Mouse (Mus musculus): Measurements from ENCODE around the gene Dhx58.
A peak's percentile ranks its signal among the peaks of the same experiment; 100 is the strongest.

Gene Dhx58

DNA sequence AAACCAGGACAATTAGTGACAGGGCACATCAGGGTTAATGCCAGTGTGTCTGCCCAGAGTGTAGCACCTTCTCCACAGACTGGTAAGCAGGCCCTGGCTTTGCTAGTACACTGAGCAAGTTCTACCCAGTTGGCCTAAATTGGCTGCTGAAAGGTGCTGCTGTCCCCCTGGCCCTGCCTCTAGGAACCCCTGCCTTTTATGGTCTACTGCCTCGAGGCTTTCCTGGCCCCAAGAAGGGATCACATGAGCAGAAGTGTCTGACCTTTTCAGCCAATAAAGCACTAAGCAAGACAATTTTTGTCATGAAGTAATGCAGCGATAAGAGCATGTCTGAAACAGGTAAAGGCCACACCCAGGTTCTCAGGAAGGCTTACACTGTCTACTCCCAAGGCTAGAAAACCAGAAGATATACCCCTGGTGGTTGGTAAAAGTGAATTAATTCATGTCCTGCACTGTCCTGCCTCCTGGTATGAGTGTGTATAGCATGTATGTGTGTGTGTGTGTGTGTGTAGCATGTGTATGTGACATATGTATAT lies 18.5 kb upstream of the Dhx58 start:
- no peak for DNase-seq (ENCODE audit: low read depth, low spot score)

DNA sequence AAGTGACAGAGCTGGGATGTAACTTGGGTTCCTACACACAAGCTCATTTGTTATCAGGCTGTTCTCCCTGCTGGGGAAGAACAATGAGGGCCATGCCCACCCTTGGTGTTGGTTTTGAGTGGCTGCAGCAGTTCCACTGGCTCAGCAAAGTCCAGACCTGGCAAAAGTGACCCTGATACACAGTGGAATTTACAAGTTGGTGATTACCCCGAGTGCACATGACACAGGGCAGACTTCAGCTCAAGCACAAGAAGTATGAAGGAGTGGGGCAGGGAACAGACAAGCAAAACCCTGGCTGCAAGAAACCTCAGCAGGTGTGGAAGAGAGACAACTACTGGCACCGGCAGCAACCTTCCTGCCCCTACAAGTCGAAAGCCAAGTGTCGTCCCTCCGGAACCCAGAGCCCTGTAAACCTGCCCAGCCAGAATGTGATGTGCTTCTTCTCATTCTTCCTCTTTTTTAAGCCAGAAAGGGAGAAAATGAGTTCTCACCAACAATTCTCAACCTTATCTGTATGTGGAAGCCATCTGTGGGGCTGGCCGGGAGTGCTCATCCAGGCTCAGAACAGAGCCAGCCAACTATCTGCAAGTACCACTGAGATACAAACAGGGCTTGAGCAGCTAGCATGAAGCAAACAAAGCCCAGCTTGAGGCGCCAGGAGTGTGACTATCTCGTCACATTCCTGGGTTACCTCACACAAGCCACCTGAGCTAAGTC lies 17.9 kb upstream of the Dhx58 start:
- no peak for DNase-seq (ENCODE audit: low read depth, low spot score)

DNA sequence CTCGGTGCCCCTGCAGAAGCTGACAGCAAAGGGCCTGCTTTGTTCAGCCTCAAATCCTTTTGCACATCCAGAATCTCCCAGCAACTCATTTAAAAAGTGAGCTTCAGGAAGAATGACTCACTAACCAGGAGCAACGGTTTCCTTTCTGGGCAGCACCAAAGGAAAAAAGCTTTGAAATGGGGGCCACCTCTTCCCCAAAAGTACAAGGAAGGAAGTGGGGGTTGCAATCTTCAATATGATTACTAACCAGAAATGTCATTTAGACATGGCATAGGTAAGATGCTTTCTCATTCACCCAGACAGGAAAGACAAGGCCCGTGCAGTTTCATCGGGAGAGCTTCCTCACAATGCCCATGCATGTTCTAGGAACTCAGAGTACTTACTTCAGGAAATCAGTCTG lies 17.2 kb upstream of the Dhx58 start:
- DNase-seq (ENCODE audit: low read depth, low spot score), result no peak

DNA sequence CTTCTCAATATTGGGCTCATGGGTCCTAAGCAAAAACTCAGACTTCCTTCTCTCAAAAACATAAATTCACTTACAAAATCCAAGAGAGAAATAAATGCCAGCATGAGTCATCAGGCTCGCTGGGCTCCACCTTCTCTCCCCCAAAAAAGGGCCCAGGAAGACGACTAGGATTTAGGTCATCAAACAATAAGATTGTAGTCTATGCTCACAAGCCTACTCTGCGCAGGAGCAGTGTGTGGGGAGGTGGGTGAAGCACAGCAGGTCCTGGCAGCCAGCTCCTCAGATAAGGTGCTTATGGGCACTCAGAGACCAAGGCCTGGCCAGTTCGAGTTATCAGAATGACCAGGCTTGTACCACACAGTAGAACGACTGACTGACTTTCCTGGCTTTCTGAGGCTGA lies 16.3 kb upstream of the Dhx58 start:
- DNase-seq (ENCODE audit: low read depth, low spot score), result no peak

DNA sequence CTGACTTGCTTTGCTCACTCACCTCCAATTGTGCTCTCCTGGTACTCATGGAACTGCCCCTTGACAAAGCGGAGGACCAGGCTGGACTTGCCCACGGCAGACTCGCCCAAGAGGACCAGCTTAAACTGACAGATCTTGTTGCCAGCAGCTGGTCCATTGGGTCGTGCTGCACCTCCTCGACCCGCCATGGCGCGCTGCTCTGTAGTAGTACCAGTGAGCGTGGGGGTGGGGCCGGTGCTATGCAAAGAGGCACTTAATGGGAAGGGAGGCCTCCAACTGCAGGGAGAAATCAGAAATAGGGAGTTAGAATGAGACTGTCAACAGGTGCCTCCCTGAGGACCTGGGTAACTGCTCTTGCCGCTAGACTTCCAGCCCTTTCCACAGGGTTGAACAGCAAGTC lies 15.8 kb upstream of the Dhx58 start:
- DNase-seq (ENCODE audit: low read depth, low spot score), result no peak

DNA sequence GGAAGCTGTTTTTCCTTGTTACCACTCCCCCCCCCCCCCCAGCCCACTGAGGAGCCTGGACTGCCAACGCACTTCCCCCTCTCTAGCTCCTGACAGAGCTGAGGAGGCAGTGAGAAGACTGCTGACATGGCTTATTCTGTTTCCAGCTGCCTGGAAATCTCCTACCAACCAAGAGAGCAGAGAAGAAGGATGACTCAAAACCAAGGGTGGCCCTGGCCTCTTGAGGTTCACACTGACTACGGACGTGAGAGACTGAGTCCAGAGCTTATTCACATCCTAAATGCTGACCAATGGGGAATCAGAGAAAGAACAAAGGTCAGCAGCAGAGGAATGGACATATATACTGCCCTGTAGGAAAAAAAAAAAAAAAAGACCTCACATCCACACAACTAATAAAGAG lies 15.2 kb upstream of the Dhx58 start:
- no peak for DNase-seq (ENCODE audit: low read depth, low spot score)

DNA sequence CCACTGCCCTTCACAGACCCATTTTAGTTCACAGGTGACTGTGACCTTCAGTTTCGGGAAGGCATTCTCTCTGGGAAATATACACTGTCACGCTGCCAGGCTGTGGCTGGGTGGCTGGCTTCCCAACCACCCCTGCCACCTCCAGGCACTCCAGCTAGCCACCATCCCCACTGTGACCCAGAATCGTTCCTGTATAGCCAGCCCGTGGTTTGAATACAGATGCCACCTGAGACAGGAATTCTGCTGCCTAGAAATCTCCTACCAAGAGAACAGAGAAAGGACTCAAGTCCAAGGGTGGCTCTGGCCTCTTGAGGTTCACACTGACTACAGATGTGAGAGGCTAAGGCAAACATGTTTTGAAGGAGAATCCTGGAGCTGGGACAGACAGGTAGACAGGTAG lies 14.8 kb upstream of the Dhx58 start:
- no peak for DNase-seq (ENCODE audit: low read depth, low spot score)

DNA sequence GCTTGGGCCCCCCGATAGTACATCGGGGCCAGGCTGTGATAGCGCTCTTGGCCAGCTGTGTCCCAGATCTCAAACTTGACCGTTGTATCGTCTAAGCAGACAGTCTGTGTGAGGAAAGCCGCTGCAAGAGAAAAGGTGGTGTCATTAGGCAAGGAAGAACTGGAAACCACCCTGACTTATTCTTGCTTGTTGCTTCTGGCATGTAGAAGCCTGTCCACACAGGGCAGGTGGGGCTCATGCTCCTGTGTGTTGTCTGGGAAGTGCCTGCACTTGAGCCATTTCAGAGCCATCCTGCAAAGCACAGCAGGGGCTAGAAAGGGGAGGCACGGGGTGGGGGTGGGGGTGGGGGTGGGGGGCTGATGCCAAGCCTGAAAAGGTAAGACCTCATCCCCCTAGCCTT lies 14.4 kb upstream of the Dhx58 start:
- no peak for DNase-seq (ENCODE audit: low read depth, low spot score)

DNA sequence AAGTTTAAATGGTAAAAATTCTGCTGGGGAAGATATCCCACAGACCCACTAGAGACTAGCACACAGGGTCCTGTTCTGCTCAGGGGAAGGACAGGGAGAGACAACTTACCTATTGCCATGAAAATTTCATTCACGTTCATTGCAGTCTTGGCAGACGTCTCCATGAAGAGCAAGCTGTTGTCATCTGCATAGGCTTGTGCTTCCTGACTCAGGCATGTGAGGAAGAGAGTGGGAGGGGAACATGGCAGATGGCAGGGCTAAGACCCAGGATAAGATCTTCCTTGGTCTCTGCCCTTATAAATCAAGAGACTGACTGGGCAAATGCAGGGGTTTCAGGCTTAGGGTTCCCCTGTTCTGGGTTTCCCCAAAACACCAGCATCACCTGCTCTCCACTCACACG lies 12.6 kb upstream of the Dhx58 start:
- DNase-seq (ENCODE audit: low read depth, low spot score), result no peak

DNA sequence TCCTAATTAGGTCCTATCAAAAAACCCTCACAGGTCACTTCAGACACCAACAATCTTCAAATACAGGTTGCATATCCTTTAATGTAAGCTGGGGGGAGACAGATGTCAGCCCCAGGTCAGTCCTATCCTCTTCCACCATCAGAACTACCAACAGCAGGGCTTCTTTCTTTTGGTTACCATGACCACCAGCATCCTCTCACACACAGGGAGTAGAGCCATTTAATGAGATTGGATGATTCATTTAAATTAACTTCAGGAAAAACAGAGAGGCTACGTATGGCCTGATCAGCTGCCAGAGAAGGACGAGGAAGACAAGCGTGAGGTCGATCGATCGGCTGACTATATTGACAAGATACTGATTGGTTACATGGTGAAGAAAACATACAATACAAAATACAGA lies 10.9 kb upstream of the Dhx58 start:
- DNase-seq (ENCODE audit: low read depth, low spot score), result no peak

DNA sequence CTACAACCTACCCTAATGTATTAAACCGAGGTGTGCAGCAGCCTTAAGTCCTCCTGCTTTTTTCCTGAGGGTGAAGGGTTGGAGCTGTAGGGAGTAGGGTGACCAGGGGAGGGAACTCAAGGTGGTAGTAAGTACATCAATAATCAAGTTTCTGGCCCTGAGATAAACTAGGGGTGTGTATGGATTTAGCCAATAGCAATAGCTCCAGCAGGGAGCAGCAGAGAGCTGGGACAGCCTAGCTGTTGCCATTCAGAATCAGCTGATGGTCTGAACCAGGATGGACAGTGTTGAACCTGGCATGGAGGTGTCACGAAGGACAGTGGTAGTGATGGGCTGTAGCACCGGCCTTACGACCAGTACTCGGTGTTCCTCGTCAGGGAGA lies 10.5 kb upstream of the Dhx58 start:
- peak; percentile 82 for DNase-seq (ENCODE audit: low read depth, low spot score)

DNA sequence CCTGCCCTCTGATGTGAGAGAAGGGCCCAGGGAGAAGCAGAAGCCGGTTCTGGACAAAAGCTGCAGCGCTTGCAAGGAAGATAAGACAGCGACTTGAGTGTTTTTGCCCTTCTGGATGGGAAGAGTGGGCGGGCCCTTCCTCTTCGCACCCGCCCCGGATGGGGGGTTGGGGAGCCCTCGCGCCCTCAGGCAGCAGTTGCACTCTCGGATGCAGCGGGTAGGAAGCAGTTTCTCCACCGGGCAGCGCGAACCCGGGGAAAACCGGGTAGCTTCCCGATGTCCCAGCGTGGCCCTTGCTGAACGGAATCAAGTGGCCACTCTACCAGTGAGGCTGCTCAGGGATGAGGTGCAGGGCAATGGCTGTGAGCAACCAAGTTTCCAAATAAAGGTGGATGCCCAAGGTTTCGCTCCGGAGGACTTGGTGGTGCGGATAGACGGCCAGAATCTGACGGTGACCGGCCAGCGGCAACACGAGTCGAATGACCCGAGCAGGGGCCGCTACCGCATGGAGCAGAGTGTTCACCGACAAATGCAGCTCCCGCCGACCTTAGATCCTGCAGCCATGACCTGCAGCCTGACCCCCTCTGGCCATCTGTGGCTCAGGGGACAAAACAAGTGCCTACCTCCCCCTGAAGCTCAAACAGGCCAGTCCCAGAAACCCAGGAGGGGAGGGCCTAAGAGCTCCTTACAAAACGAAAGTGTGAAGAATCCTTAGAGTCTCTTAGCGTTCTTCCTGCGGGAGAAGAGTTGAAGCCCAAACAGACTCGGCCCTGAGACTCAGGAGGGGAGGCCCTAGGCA lies 9.9 kb upstream of the Dhx58 start, which contains the start of gene Hspb9:
TSS of gene Hspb9 (plus strand) at position 116 of the 799 bp plus-strand sequence.
- peak; percentile 58 for DNase-seq (ENCODE audit: low read depth, low spot score)

DNA sequence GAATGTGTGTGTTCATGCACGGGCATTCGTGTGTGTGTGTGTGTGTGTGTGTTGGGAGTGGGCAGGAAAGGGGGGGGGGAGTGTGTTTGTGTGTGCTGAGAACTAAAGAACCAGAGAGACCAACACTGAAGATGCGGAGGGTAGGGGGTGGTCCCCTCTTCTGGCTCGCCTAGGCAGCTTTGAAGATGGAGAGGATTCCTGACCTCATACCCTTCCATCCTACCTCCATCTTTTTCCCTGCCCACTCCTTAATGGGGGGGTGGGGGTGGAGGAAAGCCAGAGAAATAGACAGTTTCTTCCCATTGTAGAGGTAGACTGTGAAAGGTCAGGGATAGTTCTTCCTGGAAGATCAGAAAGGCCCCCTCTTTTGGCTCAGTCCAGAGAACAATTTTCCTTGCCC lies 9.1 kb upstream of the Dhx58 start:
- DNase-seq (ENCODE audit: low read depth, low spot score), result no peak

DNA sequence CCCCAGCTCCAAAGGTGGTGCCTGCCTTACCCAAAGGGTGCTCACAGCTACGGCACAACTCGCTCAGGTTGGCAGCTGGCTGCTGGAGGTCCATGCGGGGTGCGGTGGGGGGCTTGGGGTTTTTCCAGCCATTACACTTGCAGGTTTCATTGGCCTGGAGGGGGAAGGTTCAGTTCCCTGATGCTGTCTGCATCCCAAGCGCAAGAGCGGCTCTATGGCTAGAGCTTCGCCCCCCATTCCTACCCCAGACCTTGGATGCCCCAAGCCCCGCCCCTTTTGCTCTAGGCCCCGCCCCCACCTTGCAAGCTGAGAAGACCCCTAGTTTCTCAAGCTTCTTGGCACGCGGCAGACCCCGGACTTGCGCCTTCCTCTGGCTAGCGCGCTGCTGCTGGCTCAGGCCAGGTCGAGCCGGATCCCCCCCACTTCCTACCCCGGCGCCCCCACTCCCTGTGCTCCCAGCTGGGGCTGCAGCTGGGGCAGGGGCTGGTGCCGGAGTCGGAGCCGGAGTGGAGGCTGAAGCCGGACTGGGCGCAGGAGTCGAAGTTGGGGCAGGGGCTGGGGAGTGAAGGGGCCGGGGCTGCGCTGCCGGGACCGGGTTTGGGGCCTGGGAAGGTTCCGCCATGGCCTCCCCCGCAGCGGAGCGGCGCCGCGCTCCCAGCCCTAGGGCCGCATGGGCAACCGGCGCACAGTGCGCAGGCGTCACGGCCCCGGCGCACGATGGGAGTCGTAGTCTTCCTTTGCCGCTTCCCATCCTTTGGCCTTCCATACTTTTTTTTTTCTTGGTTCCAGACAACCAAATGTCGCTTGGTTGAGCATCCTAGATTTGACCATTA lies 7.9 kb upstream of the Dhx58 start, which contains the start of gene Kat2a:
TSS of gene Kat2a (minus strand) at position 683 of the 833 bp plus-strand sequence.
- peak; percentile 88 for DNase-seq (ENCODE audit: low read depth, low spot score)

DNA sequence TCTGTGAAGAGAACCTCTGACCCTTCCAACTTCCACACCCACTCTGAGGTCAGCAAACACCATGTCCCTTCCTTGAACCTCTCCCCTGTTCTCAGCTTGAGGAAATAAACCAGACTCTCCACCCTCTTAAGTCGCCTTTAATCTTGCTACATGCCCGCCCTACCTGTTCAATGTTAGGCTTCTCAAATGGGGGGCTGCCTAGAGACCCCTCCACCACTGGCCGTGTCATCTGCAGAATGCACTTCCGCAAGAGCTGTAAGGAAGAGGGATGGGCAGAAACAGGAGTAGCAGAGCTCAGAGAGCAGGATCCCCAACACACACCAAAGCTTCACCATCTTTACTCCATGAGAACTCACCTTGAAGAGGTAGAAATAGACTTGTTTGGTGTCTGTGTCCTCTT lies 6.9 kb upstream of the Dhx58 start:
- DNase-seq (ENCODE audit: low read depth, low spot score), result no peak

DNA sequence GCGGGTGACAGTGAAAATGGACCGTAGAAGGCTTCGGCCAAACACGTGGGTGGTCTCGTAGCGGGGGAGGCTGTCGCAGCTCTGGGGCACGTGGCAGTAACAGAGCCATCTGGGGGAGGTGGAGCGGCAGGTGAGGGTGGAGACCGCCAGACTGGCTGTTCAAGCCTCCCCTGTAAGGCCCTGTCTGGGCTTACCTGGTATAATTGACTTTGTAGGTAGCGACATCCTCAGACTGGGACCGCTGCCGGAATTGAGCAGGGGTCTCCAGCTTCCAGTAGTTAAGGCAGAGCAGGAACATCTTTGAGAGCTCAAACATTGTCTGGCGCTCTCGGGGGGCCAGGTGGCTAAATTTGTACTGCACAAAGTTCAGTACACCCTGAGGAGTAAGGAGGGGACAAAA lies 6.5 kb upstream of the Dhx58 start:
- no peak for DNase-seq (ENCODE audit: low read depth, low spot score)

DNA sequence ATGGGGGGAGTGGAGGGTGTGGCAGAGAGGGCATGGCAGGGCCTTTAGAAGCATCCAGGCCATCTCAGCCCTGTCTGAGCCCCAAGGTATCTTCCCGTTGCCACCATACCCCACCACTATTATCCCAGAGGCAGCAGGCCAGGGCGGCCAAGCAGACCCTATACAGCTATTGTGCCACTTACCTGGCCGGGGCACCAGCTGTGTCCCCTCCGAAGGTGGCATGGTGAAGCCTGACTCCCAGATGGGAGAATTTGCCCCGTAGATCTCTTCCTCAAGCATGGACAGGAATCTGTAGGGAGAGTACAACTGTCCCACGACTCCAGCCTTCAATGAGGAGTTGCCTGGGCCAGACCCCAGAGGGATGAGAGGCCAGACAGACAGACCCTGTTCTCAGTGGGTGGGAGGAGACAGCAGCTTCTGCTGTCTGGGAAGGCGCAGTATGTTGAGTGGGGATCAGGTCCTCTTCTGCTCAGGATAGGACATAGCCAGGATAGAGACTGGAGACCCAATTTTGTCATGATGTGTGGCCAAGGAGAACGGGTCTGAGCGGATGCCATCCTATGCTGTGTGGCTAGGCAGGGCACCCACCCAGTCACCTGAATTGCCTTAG lies 5.2 kb upstream of the Dhx58 start:
- no peak for DNase-seq (ENCODE audit: low read depth, low spot score)

DNA sequence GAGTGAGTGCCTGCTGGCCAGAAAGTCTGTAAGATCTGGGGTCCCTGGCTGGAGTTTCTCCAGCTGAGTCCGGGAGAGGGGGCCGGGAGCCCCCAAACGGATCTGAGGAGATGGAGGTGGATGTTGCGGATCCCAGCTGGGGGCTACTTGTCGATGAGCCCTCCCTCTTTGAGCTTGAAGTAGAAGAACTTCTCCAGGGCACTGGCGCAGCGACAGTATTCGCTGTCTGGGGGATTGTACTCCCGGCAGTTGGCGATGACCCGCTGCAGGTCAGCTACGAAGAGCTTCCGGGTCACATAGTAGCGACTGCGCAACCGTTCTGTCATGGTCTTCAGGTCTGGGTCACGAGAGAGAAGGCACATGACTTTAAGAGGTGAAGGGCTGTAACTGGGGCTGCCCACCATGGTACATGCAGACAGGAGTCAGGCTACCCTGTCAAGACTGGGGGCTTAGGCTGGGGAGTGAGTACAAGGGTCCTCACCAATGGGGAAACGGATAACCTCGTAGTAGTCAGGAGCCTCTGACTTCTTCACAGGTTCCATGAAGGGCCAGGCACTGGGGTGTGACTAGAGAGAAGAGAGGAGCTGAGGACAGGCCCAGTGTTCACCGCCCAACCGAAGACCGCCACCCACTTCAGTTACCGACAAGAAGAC lies 1.1 kb upstream of the Dhx58 start:
- DNase-seq (ENCODE audit: low read depth, low spot score), result no peak

DNA sequence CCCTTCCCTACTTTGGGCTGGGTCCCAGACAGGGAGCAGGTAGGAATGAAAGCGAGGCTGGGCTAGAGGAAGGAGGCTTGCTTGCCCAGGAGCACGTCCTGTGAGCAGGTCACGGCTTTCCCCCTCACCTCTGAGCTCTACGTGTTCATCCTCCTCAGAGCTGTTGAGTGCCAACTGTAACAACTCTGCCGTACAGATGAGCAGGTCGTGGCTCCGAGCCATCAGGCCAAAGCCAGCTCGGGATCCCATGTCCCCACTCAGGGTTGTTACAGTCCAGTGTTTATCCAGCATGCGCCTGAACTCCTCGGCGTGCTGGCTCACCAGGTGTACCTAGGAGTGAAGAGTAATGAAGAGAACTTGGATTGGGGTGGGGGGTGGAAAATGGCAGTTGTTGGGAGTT lies 705 bp downstream of the Dhx58 start:
- DNase-seq (ENCODE audit: low read depth, low spot score), result no peak

DNA sequence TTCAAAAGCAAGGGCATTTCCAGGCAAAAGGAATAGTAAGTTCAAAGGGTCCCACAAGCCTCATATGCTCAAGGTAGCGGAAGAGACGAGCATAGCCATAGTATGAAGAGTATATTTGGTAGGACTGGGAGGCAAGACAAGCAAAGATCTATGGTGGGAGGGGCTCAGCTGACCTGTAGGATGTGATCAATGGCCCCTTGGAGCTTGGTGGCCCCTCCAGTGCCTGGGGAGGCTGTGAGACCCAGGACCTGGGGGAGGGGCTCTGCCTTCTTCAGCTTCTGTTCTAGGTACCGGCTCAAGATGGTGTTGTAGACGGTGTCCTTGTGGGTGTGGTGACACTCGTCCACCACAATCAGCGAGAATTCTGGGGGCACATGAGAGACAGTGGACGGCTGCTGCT lies 1.2 kb downstream of the Dhx58 start:
- DNase-seq (ENCODE audit: low read depth, low spot score), result no peak
